Mouse (Mus musculus) monocyte, adult 2 months (primary cell): Measurements from ENCODE around the gene Lrrc7.

Experiments
- DNase-seq, 2 experiments: peaks; one replicate each; pipeline ENCODE4 v3.0.0; 2022; ENCODE audit warnings: low spot score in 2 of 2, low read depth in 1 of 2

The Lrrc7 gene

DNA sequence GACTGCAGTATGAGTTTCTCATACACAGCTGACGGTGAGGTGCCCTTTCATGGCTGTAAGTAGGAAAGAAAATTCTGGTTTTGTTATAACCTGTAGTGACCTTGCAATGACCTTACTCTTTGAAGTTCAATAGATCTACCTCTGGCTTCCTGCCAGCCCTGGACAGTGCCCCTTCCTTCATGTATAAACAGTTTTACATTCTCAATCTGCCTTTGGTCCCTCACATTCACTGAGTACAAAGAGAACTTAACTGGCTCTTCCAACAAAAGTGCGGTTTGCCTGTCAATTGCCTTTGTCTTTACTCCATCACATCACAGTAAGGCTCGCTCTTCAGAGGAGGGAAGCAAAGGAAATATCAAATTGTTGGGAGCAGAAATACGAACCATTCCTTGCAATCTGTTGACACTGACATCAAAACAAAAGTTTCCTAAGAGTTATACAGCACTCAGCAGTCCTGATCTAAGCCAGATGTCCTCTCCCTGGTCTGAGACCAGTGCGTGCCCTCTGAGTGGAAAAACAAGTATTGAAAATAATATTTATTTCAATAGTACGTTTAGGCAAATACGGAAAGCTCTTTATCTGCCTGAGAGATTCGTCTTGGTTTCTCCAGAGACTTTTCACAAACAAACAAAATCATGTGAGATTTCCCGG, 493.3 kb downstream of the Lrrc7 start:
- DNase-seq: no peak

- DNase-seq: no peak
Measured at GRCm38 (mm10) chr3:158067916-158068315, 494.1 kb downstream of the Lrrc7 start.

- DNase-seq: no peak
Measured at GRCm38 (mm10) chr3:158065256-158065655, 496.8 kb downstream of the Lrrc7 start.

- no peak for DNase-seq
Measured at GRCm38 (mm10) chr3:158061811-158062523, 500.1 kb downstream of the Lrrc7 start.

- DNase-seq: no peak
Measured at GRCm38 (mm10) chr3:158060621-158061291, 501.3 kb downstream of the Lrrc7 start.

- DNase-seq: no peak
Measured at GRCm38 (mm10) chr3:158049508-158049907, 512.5 kb downstream of the Lrrc7 start.

DNA sequence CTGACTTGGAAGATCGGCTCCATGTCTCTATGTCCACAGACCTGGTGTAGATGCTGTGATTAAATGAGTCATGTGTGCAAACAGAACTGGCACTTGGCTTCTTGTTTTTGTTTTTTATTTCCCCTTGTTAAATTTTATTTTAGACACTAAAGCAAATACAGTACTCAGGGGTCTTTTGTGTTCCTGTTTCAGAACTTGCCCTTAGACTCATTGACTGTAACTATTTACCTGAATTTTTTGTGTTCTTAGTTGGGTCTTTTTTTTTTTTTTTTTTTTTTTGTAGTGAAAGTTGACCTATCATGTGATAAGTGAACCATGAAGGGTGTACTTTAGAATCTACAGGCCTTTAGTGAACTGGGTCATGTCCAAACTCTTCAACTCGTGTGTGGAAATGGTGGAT, 521.3 kb downstream of the Lrrc7 start:
- no peak for DNase-seq

- DNase-seq: no peak
Measured at GRCm38 (mm10) chr3:158038106-158038505, 523.9 kb downstream of the Lrrc7 start.

DNA sequence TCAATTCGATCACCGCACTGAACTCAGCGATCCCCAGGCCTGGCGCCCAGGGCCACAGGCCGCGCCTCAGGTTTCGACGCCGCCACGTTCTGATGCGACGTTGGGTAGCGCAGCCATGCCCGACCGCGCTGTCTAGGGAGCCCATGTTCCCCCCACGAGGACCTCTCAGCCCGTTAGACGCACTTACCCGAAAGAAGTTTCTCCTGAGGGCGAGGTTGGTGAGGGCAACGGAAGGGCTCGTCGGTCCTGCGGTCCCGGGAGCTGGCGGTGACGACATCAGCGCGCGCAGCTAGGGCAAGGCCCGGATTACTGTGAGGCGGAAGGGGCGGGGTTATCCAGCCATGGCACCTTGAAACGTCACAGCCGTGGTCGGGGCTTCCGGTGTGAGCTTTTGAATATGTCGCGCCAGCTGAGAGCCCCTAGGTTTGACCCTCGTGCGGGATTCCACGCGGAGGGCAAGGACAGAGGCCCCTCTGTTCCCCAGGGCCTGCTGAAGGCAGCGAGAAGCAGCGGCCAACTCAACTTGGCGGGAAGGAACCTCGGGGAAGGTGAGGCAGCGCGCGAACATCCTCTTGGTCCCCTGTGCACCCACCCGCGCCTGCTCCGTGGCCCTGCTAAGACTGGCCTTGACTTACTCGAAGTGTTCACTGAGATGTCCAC, 525.6 kb downstream of the Lrrc7 start, which contains the start of the genes Srsf11 and Lrrc40:
Gene Srsf11, minus strand, starts transcription at position 311 of the 660 bp plus-strand sequence.
Gene Lrrc40, plus strand, starts transcription at position 334 of the 660 bp plus-strand sequence.
- peak; percentile 81 to 91 for DNase-seq

GRCm38 (mm10) chr3:158035866-158036265, 526.2 kb downstream of the Lrrc7 start:
- no peak for DNase-seq
